Mouse (Mus musculus) cerebellum, adult 2 months (tissue): ENCODE measurements around the gene Gpatch3. TPM values are rescaled to one million over a fixed set of nuclear protein-coding genes. Genes with fewer than 3 reads are reported as not detected.

Experiments used
- DNase-seq, 2 experiments: peaks; one replicate each; pipeline ENCODE4 v3.0.0; 2021
- H3K27ac ChIP-seq: fragments of 200-500 bp; 2 replicates; pipeline ENCODE4 v1.5.1; 2012; ENCODE audit warnings: low read length, control low read depth, inconsistent platforms; ENCODE audit not compliant: insufficient read depth
- H3K27me3 ChIP-seq: fragments of 200-500 bp; 2 replicates; pipeline ENCODE4 v1.6.1; 2012; ENCODE audit warnings: inconsistent platforms, mild to moderate bottlenecking, low read length, moderate library complexity; ENCODE audit not compliant: control insufficient read depth, insufficient read depth
- H3K4me1 ChIP-seq: fragments of 200-500 bp; 2 replicates; pipeline ENCODE4 v1.6.1; 2011; ENCODE audit warnings: low read length; ENCODE audit not compliant: control insufficient read depth, insufficient read depth
- H3K4me3 ChIP-seq: fragments of 200-500 bp; replicated peaks from 2 replicates; pipeline ENCODE3; 2011; ENCODE audit warnings: mild to moderate bottlenecking, low read depth, low read length, control low read depth; ENCODE audit not compliant: insufficient read depth
- CTCF ChIP-seq: fragments of 200-500 bp; IDR thresholded peaks from 2 replicates; pipeline ENCODE4 v1.5.1; 2011; ENCODE audit warnings: low read depth, mild to moderate bottlenecking, control low read depth, low read length, moderate library complexity, borderline replicate concordance; ENCODE audit not compliant: insufficient read depth
- POLR2A ChIP-seq: fragments of 200-500 bp; IDR thresholded peaks from 2 replicates; pipeline ENCODE4 v1.6.1; 2011; ENCODE audit warnings: low read length, control low read depth, borderline replicate concordance; ENCODE audit not compliant: insufficient read depth
- WGBS: fragments of 180-500 bp; shearing (Covaris S2); methylation state at CpG from one replicate; pipeline ENCODE4 v1.1.7; 2018; 5-methylcytosine and 5-hydroxymethylcytosine counted together
- polyA plus RNA-seq: library from polyadenylated mRNA; depleted of rRNA; stranded (reverse); fragments of >200 nt; gene quantifications from 2 replicates; pipeline ENCODE4 v1.2.3, GENCODE M21; 2012

Gpatch3 gene
- polyA plus RNA-seq, 1 experiment = 10.2 TPM

- no peak overlapping the region for H3K27ac ChIP-seq
- H3K27me3 ChIP-seq = no peaks in the 10 kb centered on the region
- H3K4me3 ChIP-seq = no peak overlapping the region
- TF ChIP-seq POLR2A (no peak), CTCF (no peak)
- 78% methylated on average over 7 of the region's 7 CpGs for WGBS
- no peak for DNase-seq
- H3K4me1 ChIP-seq = peaks cover 5% of the 10 kb centered on the region; the same call in 1 of the 2 replicates
These were observed 21.0 kb downstream of the Gpatch3 start for GRCm38 (mm10) chr4:133595538-133595937.

DNA sequence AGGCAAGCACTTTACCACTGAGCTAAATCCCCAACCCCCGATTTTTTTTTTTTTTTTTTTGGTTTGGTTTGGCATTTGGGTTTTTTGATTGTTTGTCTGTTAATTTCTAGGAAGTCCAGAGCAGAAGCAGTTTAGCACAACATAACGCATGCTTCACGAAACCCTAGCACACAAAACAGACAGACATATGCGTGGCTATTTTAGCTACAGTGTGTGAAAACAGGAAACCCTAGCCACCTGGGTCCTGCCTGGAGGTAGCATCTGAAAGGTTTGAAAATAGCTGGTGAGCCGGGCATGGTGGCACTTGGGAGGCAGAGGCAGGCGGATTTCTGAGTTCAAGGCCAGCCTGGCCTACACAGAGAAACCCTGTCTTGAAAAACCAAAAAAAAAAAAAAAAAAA lies 21.5 kb downstream of the Gpatch3 start:
- TF ChIP-seq POLR2A (no peak), CTCF (no peak)
- Histone ChIP-seq H3K4me1 (peaks cover 5% of the 10 kb centered on the region; the same call in 1 of the 2 replicates), H3K27me3 (no peaks in the 10 kb centered on the region), H3K27ac (no peak overlapping the region), H3K4me3 (no peak overlapping the region)
- WGBS = 89% methylated on average over 6 of the region's 6 CpGs
- DNase-seq = no peak

DNA sequence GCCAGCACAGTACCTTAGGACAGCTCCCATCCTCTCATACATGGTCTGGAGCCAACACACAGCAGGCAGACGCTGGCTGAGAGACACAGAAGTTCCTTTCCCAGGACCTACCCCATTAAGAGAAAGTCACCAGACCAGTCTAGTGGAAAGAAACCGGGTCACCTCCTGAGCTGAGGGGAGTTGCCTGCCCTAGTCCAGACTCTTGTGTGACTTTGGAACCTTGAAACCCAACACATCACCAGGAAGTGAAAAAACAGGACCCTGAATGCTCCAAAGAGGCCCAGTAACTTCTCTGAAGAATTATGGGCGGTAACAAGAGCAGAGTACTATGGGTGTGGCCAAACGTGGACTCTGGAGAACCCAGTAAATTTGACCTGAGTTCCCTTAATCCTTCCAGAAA lies 24.1 kb downstream of the Gpatch3 start:
- DNase-seq = no peak
- 51% methylated on average over 4 of the region's 4 CpGs for WGBS
- peaks cover 7% of the 10 kb centered on the region; the same call in 1 of the 2 replicates for H3K4me1 ChIP-seq
- no peak overlapping the region for H3K27ac ChIP-seq
- H3K27me3 ChIP-seq = no peaks in the 10 kb centered on the region
- TF ChIP-seq POLR2A (no peak), CTCF (no peak)
- H3K4me3 ChIP-seq = no peak overlapping the region

DNA sequence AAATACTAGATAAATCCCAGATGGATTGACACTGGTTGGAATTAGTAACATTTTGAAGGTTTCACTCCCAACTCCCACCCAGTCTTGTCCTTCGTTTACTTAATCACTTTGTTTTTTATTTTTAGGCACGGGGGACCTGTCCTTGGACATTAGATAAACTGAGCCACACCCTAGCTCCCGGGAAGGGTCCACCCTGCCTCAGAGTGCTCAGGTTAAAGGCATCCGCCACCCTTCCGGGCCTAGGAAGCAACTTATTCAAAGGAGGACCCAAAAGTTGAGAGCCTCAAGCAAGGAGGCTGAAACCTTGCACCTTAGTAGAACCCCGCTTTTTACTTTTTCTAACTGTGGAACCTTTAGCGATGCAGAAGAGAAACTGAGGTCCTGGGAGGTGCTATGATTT lies 24.6 kb downstream of the Gpatch3 start:
- Histone ChIP-seq H3K4me1 (peaks cover 7% of the 10 kb centered on the region; the same call in 1 of the 2 replicates), H3K4me3 (peak overlapping the region; percentile 64), H3K27ac (no peak overlapping the region), H3K27me3 (no peaks in the 10 kb centered on the region)
- TF ChIP-seq CTCF (no peak), POLR2A (no peak)
- 28% methylated on average over 7 of the region's 7 CpGs for WGBS
- DNase-seq = no peak

DNA sequence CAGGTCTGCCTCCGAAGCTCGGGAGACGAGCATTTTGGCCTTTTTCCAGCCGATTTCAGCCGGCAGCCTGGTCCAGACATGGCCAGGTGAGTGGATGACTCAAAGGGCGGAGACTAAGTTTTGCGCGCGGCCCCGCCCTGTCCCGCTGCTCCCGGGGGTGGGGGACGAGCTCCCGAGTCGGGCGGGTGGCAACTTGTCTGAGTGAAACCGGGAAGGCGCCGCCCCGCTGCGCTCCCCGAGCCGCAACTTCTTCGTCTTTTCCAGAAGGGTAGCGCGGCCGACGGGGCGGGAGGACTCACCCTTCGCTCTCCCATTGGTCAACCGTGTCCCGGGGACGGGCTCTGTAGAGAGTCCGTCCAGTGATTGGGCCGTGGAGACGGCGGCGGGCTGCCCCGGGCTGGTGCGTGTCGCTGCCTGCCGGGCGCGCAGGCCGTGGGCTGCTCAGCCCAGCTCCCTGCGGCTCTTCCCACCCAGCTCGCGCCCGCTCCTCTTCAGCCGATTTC lies 25.1 kb downstream of the Gpatch3 start:
- Histone ChIP-seq H3K27ac (no peak overlapping the region), H3K4me1 (peaks cover 7% of the 10 kb centered on the region; the same call in 1 of the 2 replicates), H3K27me3 (no peaks in the 10 kb centered on the region), H3K4me3 (peak overlapping the region; percentile 64)
- DNase-seq = peak; percentile 78 to 80
- WGBS = 1% methylated on average over 50 of the region's 50 CpGs
- no peak for TF ChIP-seq POLR2A
- no peak for TF ChIP-seq CTCF

DNA sequence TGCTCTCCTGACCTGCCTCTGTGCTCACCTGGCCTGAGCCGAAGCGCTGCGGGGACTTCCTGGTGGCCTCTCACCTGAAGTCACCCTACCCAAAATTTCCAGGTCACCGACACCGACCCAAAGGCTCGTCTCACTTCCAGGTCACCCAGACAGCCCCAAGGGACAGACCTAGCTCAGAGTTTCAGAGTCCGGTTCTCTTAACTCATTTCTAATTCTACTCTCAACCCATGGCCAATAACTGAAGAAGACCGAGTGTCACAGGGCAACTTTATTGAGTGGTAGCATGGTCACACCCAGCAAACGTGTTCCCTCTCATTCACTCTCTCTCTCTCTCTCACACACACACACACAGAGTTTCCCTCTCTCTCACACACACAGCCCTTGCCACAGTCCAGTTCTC lies 25.8 kb downstream of the Gpatch3 start:
- Histone ChIP-seq H3K4me1 (peaks cover 7% of the 10 kb centered on the region; the same call in 1 of the 2 replicates), H3K27ac (no peak overlapping the region), H3K4me3 (peak overlapping the region; percentile 64), H3K27me3 (no peaks in the 10 kb centered on the region)
- no peak for TF ChIP-seq CTCF
- WGBS = 13% methylated on average over 9 of the region's 9 CpGs
- DNase-seq = no peak

DNA sequence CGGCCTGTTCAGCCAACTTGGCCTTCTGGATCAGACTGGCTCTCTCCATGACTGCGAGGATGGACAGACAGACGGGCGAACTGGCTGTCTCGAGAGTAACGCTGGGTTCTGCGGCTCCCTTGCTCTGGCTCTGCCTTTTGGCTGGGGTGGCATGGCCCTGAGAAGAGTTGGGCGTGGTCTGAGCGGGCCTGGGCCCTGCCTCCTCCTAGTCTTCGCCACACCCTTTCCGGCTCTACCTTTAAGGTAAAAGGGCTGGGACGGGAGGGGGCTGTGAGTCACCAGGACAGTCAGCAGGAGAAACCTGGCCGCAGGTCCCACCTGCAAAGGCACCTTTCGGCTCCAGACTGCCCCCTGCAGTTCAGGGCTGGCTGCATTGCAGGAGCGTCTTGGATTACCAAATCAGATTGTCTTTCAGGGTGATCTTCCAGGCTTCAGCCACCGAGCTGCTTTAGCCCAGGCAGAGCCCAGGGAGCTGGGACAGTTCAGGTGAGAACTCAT lies 27.2 kb downstream of the Gpatch3 start, which contains the start of gene Sfn:
Gene Sfn, minus strand, starts transcription at position 448 of the 498 bp plus-strand sequence.
- TF ChIP-seq CTCF (peak; percentile 47; the same call in 1 of the 2 replicates), POLR2A (no peak)
- H3K27ac ChIP-seq = no peak within 1 kb of the TSS
- peaks cover 7% of the 10 kb centered on the region; the same call in 1 of the 2 replicates for H3K4me1 ChIP-seq
- peak; percentile 40 to 60 for DNase-seq
- H3K27me3 ChIP-seq = no peaks in the 10 kb centered on the region
- 5% methylated on average over 16 of the region's 16 CpGs for WGBS
- no peak within 1 kb of the TSS for H3K4me3 ChIP-seq

- Histone ChIP-seq H3K27ac (no peak overlapping the region), H3K4me1 (peaks cover 7% of the 10 kb centered on the region; the same call in 1 of the 2 replicates), H3K4me3 (no peak overlapping the region), H3K27me3 (no peaks in the 10 kb centered on the region)
- 91% methylated on average over 5 of the region's 5 CpGs for WGBS
- no peak for DNase-seq
- TF ChIP-seq CTCF (no peak), POLR2A (no peak)
These were observed 28.5 kb downstream of the Gpatch3 start for GRCm38 (mm10) chr4:133603056-133603455.
